Mouse (Mus musculus): ENCODE data around the gene Ccdc138. TPM values are rescaled to one million over a fixed set of nuclear protein-coding genes. Genes with fewer than 3 reads are reported as not detected.
A peak's percentile ranks its signal among the peaks of the same experiment; 100 is the strongest.

Ccdc138 gene
- polyA plus RNA-seq (2014; fragmentation: Nextera tagmentation; extraction: Ambion mirVana), result 13.1 TPM in 2 replicates

- Histone ChIP-seq H3K4me3 (ENCODE audit: low read depth, low read length) (peak within 1 kb of the TSS; percentile 62), H3K9ac (ENCODE audit: low read length) (peak within 1 kb of the TSS; percentile 68), H3K27ac (ENCODE audit: low read depth, low read length) (peak within 1 kb of the TSS; percentile 78), H3K36me3 (ENCODE audit: control insufficient read depth, insufficient read depth, low read length) (peaks cover 3% of the 10 kb centered on the region; the same call in 1 of the 2 replicates), H3K27me3 (ENCODE audit: control insufficient read depth, insufficient read depth, low read length) (no peaks in the 10 kb centered on the region), H3K4me2 (peak within 1 kb of the TSS; percentile 48), H3K9me3 (ENCODE audit: control insufficient read depth, low read length) (no peaks in the 10 kb centered on the region), H3K4me1 (ENCODE audit: control insufficient read depth, insufficient read depth, low read length) (peaks cover 4% of the 10 kb centered on the region; the same call in 1 of the 2 replicates)
- 2% methylated on average over 50 of the region's 50 CpGs for WGBS
- peak; percentile 99 for DNase-seq (ENCODE audit: low spot score, missing footprints)
- ATAC-seq (ENCODE audit: low FRiP score), result peak; percentile 99
Measured at GRCm38 (mm10) chr10:58497320-58498284, at the start of gene Ccdc138. Gene Ccdc138, plus strand, starts transcription at chr10:58497948.

GRCm38 (mm10) chr10:58451575-58451974, 46.2 kb upstream of the Ccdc138 start:
- Histone ChIP-seq H3K36me3 (ENCODE audit: control insufficient read depth, insufficient read depth, low read length) (peaks cover 2% of the 10 kb centered on the region; the same call in 1 of the 2 replicates), H3K4me1 (ENCODE audit: control insufficient read depth, insufficient read depth, low read length) (peaks cover 2% of the 10 kb centered on the region), H3K9me3 (ENCODE audit: control insufficient read depth, low read length) (no peaks in the 10 kb centered on the region), H3K27ac (ENCODE audit: low read depth, low read length) (no peak overlapping the region), H3K27me3 (ENCODE audit: control insufficient read depth, insufficient read depth, low read length) (no peaks in the 10 kb centered on the region), H3K9ac (ENCODE audit: low read length) (no peak overlapping the region), H3K4me3 (ENCODE audit: low read depth, low read length) (no peak overlapping the region), H3K4me2 (no peak overlapping the region)
- DNase-seq (ENCODE audit: low spot score, missing footprints) (no peak), ATAC-seq (ENCODE audit: low FRiP score) (no peak)

GRCm38 (mm10) chr10:58452185-58452584, 45.6 kb upstream of the Ccdc138 start:
- Histone ChIP-seq H3K4me1 (ENCODE audit: control insufficient read depth, insufficient read depth, low read length) (peaks cover 2% of the 10 kb centered on the region), H3K9ac (ENCODE audit: low read length) (no peak overlapping the region), H3K4me3 (ENCODE audit: low read depth, low read length) (no peak overlapping the region), H3K9me3 (ENCODE audit: control insufficient read depth, low read length) (no peaks in the 10 kb centered on the region), H3K36me3 (ENCODE audit: control insufficient read depth, insufficient read depth, low read length) (peaks cover 2% of the 10 kb centered on the region; the same call in 1 of the 2 replicates), H3K4me2 (no peak overlapping the region), H3K27me3 (ENCODE audit: control insufficient read depth, insufficient read depth, low read length) (no peaks in the 10 kb centered on the region), H3K27ac (ENCODE audit: low read depth, low read length) (no peak overlapping the region)
- DNase-seq (ENCODE audit: low spot score, missing footprints), result no peak
- WGBS, result 97% methylated on average over 1 of the region's 1 CpGs
- ATAC-seq (ENCODE audit: low FRiP score), result no peak

GRCm38 (mm10) chr10:58459896-58460295, 37.9 kb upstream of the Ccdc138 start:
- Histone ChIP-seq H3K4me2 (no peak overlapping the region), H3K27ac (ENCODE audit: low read depth, low read length) (no peak overlapping the region), H3K9me3 (ENCODE audit: control insufficient read depth, low read length) (no peaks in the 10 kb centered on the region), H3K36me3 (ENCODE audit: control insufficient read depth, insufficient read depth, low read length) (peaks cover 8% of the 10 kb centered on the region; the same call in 1 of the 2 replicates), H3K4me1 (ENCODE audit: control insufficient read depth, insufficient read depth, low read length) (no peaks in the 10 kb centered on the region), H3K4me3 (ENCODE audit: low read depth, low read length) (no peak overlapping the region), H3K27me3 (ENCODE audit: control insufficient read depth, insufficient read depth, low read length) (no peaks in the 10 kb centered on the region), H3K9ac (ENCODE audit: low read length) (no peak overlapping the region)
- DNase-seq (ENCODE audit: low spot score, missing footprints) (no peak), ATAC-seq (ENCODE audit: low FRiP score) (no peak)
- WGBS, result 95% methylated on average over 1 of the region's 1 CpGs

- Histone ChIP-seq H3K4me3 (ENCODE audit: low read depth, low read length) (no peak overlapping the region), H3K27ac (ENCODE audit: low read depth, low read length) (no peak overlapping the region), H3K9me3 (ENCODE audit: control insufficient read depth, low read length) (no peaks in the 10 kb centered on the region), H3K27me3 (ENCODE audit: control insufficient read depth, insufficient read depth, low read length) (no peaks in the 10 kb centered on the region), H3K9ac (ENCODE audit: low read length) (no peak overlapping the region), H3K36me3 (ENCODE audit: control insufficient read depth, insufficient read depth, low read length) (peaks cover 11% of the 10 kb centered on the region; the same call in 1 of the 2 replicates), H3K4me2 (no peak overlapping the region), H3K4me1 (ENCODE audit: control insufficient read depth, insufficient read depth, low read length) (no peaks in the 10 kb centered on the region)
- DNase-seq (ENCODE audit: low spot score, missing footprints), result no peak
- ATAC-seq (ENCODE audit: low FRiP score), result no peak
- 96% methylated on average over 5 of the region's 5 CpGs for WGBS
Measured at GRCm38 (mm10) chr10:58477086-58477755, 20.5 kb upstream of the Ccdc138 start.

- Histone ChIP-seq H3K9ac (ENCODE audit: low read length) (no peak overlapping the region), H3K4me3 (ENCODE audit: low read depth, low read length) (no peak overlapping the region), H3K36me3 (ENCODE audit: control insufficient read depth, insufficient read depth, low read length) (peaks cover 14% of the 10 kb centered on the region), H3K9me3 (ENCODE audit: control insufficient read depth, low read length) (no peaks in the 10 kb centered on the region), H3K27me3 (ENCODE audit: control insufficient read depth, insufficient read depth, low read length) (no peaks in the 10 kb centered on the region), H3K4me1 (ENCODE audit: control insufficient read depth, insufficient read depth, low read length) (no peaks in the 10 kb centered on the region), H3K4me2 (no peak overlapping the region), H3K27ac (ENCODE audit: low read depth, low read length) (no peak overlapping the region)
- DNase-seq (ENCODE audit: low spot score, missing footprints) (no peak), ATAC-seq (ENCODE audit: low FRiP score) (no peak)
- 100% methylated on average over 2 of the region's 2 CpGs for WGBS
Measured at GRCm38 (mm10) chr10:58478071-58478578, 19.6 kb upstream of the Ccdc138 start.

GRCm38 (mm10) chr10:58479954-58480490, 17.7 kb upstream of the Ccdc138 start:
- Histone ChIP-seq H3K4me3 (ENCODE audit: low read depth, low read length) (no peak overlapping the region), H3K9ac (ENCODE audit: low read length) (no peak overlapping the region), H3K4me2 (no peak overlapping the region), H3K4me1 (ENCODE audit: control insufficient read depth, insufficient read depth, low read length) (no peaks in the 10 kb centered on the region), H3K27me3 (ENCODE audit: control insufficient read depth, insufficient read depth, low read length) (no peaks in the 10 kb centered on the region), H3K27ac (ENCODE audit: low read depth, low read length) (no peak overlapping the region), H3K9me3 (ENCODE audit: control insufficient read depth, low read length) (no peaks in the 10 kb centered on the region), H3K36me3 (ENCODE audit: control insufficient read depth, insufficient read depth, low read length) (peaks cover 20% of the 10 kb centered on the region)
- WGBS, result 95% methylated on average over 4 of the region's 4 CpGs
- no peak for DNase-seq (ENCODE audit: low spot score, missing footprints)
- no peak for ATAC-seq (ENCODE audit: low FRiP score)

- H3K9ac ChIP-seq (ENCODE audit: low read length), result no peak overlapping the region
- H3K4me1 ChIP-seq (ENCODE audit: control insufficient read depth, insufficient read depth, low read length), result no peaks in the 10 kb centered on the region
- no peak for ATAC-seq (ENCODE audit: low FRiP score)
- H3K9me3 ChIP-seq (ENCODE audit: control insufficient read depth, low read length), result no peaks in the 10 kb centered on the region
- H3K4me3 ChIP-seq (ENCODE audit: low read depth, low read length), result no peak overlapping the region
- H3K27me3 ChIP-seq (ENCODE audit: control insufficient read depth, insufficient read depth, low read length), result no peaks in the 10 kb centered on the region
- H3K27ac ChIP-seq (ENCODE audit: low read depth, low read length), result no peak overlapping the region
- H3K36me3 ChIP-seq (ENCODE audit: control insufficient read depth, insufficient read depth, low read length), result peaks cover 20% of the 10 kb centered on the region
- no peak overlapping the region for H3K4me2 ChIP-seq
- 90% methylated on average over 5 of the region's 5 CpGs for WGBS
- peak; percentile 71 for DNase-seq (ENCODE audit: low spot score, missing footprints)
Measured at GRCm38 (mm10) chr10:58491031-58491430, 6.7 kb upstream of the Ccdc138 start.
